Mouse (Mus musculus): ENCODE results near the gene Lrsam1.

DNA sequence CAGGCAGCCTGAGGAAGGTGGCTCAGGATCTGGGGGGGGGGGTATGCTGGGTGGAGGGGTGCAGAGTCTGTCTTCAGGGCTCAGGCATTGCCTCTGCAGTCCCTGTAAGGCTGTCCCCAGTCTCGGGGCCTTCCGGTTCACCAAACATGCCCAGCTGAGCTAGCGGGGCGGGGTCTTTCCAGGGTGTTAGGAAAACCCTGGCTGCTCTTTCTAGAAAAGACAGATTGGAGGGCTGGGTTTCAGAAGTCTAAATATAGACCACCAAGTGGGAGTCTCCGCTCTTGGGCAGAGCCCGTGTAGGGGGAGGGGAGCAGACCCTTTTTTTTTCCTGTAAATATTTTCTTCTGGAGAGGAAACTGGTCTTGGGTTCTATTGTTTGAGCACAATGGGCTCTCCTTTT is 53.1 kb downstream of the Lrsam1 start:
- TF ChIP-seq CHD2 (IDR thresholded peaks at IDR 0.05; ENCODE audit: low read depth, low read length) (peak; percentile 66; the same call in 1 of the 2 replicates), HCFC1 (IDR thresholded peaks at IDR 0.05; ENCODE audit: borderline replicate concordance, insufficient read depth, low read length) (no peak), MAFK (IDR thresholded peaks at IDR 0.05; ENCODE audit: insufficient read depth, low read depth, low read length) (no peak), ZNF384 (IDR thresholded peaks at IDR 0.05; ENCODE audit: low read depth, low read length) (peak; percentile 88), ZC3H11A (IDR thresholded peaks at IDR 0.05; ENCODE audit: borderline replicate concordance, low read depth, low read length) (no peak)
